Mouse (Mus musculus) hindbrain, embryonic 14.5 days (tissue): ENCODE results near the gene H2-Aa. TPM values are rescaled to one million over a fixed set of nuclear protein-coding genes. Genes with fewer than 3 reads are reported as not detected.

Source experiments
- ATAC-seq: fragments of 200-750 bp; cut with Nextera tagmentation; 2 replicates; pipeline ENCODE4 v1.8.0; 2017; ENCODE audit warnings: moderate number of reproducible peaks, mild to moderate bottlenecking, moderate TSS enrichment, moderate library complexity; ENCODE audit not compliant: low FRiP score
- DNase-seq: peaks from one replicate; pipeline ENCODE4 v3.0.0-alpha.2; 2015; ENCODE audit warnings: low spot score
- H3K27ac ChIP-seq: fragments of 300-500 bp; sonication (generic); 2 replicates; pipeline ENCODE4 v1.5.1; 2014; ENCODE audit warnings: mild to moderate bottlenecking, moderate library complexity
- H3K27me3 ChIP-seq: fragments of 300-500 bp; sonication (generic); 2 replicates; pipeline ENCODE4 v1.6.1; 2014; ENCODE audit warnings: mild to moderate bottlenecking, low read length, mixed read lengths; ENCODE audit not compliant: control insufficient read depth, insufficient read depth
- H3K36me3 ChIP-seq: fragments of 300-500 bp; sonication (generic); replicated peaks from 2 replicates; pipeline ENCODE4 v1.6.1; 2014; ENCODE audit not compliant: control insufficient read depth, insufficient read depth
- H3K4me1 ChIP-seq: fragments of 300-500 bp; sonication (generic); replicated peaks from 2 replicates; pipeline ENCODE4 v1.6.1; 2014; ENCODE audit warnings: antibody characterized with exemption, low read length, mixed read lengths; ENCODE audit not compliant: control insufficient read depth, insufficient read depth
- H3K4me2 ChIP-seq: fragments of 300-500 bp; sonication (generic); replicated peaks from 2 replicates; pipeline ENCODE4 v1.6.1; 2014; ENCODE audit warnings: mild to moderate bottlenecking, moderate library complexity
- H3K4me3 ChIP-seq: fragments of 300-500 bp; sonication (generic); replicated peaks from 2 replicates; pipeline ENCODE4 v1.5.1; 2014; ENCODE audit warnings: mild to moderate bottlenecking, low read length
- H3K9ac ChIP-seq: fragments of 300-500 bp; sonication (generic); 2 replicates; pipeline ENCODE4 v1.6.1; 2014
- H3K9me3 ChIP-seq: fragments of 300-500 bp; sonication (generic); 2 replicates; pipeline ENCODE4 v1.6.1; 2016; ENCODE audit warnings: low read length; ENCODE audit not compliant: control insufficient read depth
- WGBS: fragments of 180-500 bp; shearing (Covaris S2); extraction: QIAGEN DNeasy Blood & Tissue Kit; methylation state at CpG from one replicate; pipeline ENCODE4 v1.1.7; 2014; 5-methylcytosine and 5-hydroxymethylcytosine counted together
- polyA plus RNA-seq: library from polyadenylated mRNA; unstranded; fragments of >200 nt; fragmentation: Nextera tagmentation; extraction: Ambion mirVana; gene quantifications from 2 replicates; pipeline ENCODE4 v1.2.1, GENCODE M21; 2014

Gene H2-Aa
- polyA plus RNA-seq, 1 experiment from 2014 or later = 0.58 TPM

- H3K36me3 ChIP-seq = no peaks in the 10 kb centered on the region
- no peaks in the 10 kb centered on the region for H3K4me1 ChIP-seq
- WGBS = 82% methylated on average over 2 of the region's 2 CpGs
- ATAC-seq (no peak), DNase-seq (no peak)
- 0 out of 2 replicates have a peak, but pooled peaks cover 3% of the 10 kb centered on the region for H3K9me3 ChIP-seq
- no peak overlapping the region for H3K4me2 ChIP-seq
- H3K4me3 ChIP-seq = no peak overlapping the region
- H3K27ac ChIP-seq = no peak overlapping the region
- no peak overlapping the region for H3K9ac ChIP-seq
- H3K27me3 ChIP-seq = no peaks in the 10 kb centered on the region
Observed at GRCm38 (mm10) chr17:34270940-34271339, 16.7 kb downstream of the H2-Aa start.

- Histone ChIP-seq H3K27ac (no peak overlapping the region), H3K36me3 (no peaks in the 10 kb centered on the region)
Observed at GRCm38 (mm10) chr17:34270230-34270629, 17.4 kb downstream of the H2-Aa start.

GRCm38 (mm10) chr17:34269817-34270216, 17.8 kb downstream of the H2-Aa start:
- peaks cover 7% of the 10 kb centered on the region for H3K27me3 ChIP-seq
- no peaks in the 10 kb centered on the region for H3K9me3 ChIP-seq
- DNase-seq (no peak), ATAC-seq (no peak)
- H3K4me3 ChIP-seq = no peak overlapping the region
- H3K27ac ChIP-seq = no peak overlapping the region
- no peaks in the 10 kb centered on the region for H3K36me3 ChIP-seq
- WGBS = 77% methylated on average over 4 of the region's 4 CpGs
- H3K4me2 ChIP-seq = no peak overlapping the region
- H3K4me1 ChIP-seq = peaks cover 4% of the 10 kb centered on the region
- H3K9ac ChIP-seq = no peak overlapping the region

More at GRCm38 (mm10) chr17:34270230-34270629, 17.4 kb downstream of the H2-Aa start:
- Histone ChIP-seq H3K4me1 (no peaks in the 10 kb centered on the region), H3K9ac (no peak overlapping the region), H3K9me3 (no peaks in the 10 kb centered on the region), H3K4me3 (no peak overlapping the region), H3K4me2 (no peak overlapping the region), H3K27me3 (peaks cover 3% of the 10 kb centered on the region)
- DNase-seq (no peak), ATAC-seq (no peak)
- 88% methylated on average over 2 of the region's 2 CpGs for WGBS

DNA sequence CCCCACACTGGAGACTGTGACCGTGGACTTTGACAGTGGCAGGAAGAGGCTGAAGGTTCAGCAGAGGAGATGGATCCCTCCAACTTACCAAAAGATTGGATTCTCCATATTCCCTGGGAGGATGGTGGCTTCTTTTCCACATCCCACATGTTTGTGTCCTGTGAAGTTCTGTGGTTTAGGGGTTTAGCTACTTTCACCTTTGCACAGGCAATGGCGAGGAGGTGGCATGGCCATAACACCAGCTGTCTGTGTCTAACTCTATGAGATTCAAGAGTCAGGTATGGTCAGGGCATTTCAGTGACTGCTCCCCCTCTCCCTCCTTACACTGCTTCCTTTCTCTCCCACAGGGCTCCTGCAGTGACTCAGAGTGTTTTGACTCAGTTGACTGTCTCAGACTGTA, 18.9 kb downstream of the H2-Aa start:
- Histone ChIP-seq H3K4me3 (no peak overlapping the region), H3K27me3 (peaks cover 17% of the 10 kb centered on the region), H3K27ac (no peak overlapping the region), H3K9me3 (no peaks in the 10 kb centered on the region), H3K36me3 (no peaks in the 10 kb centered on the region), H3K9ac (no peak overlapping the region), H3K4me1 (peaks cover 14% of the 10 kb centered on the region), H3K4me2 (no peak overlapping the region)
- no peak for ATAC-seq
- WGBS = 96% methylated on average over 2 of the region's 2 CpGs
- no peak for DNase-seq

DNA sequence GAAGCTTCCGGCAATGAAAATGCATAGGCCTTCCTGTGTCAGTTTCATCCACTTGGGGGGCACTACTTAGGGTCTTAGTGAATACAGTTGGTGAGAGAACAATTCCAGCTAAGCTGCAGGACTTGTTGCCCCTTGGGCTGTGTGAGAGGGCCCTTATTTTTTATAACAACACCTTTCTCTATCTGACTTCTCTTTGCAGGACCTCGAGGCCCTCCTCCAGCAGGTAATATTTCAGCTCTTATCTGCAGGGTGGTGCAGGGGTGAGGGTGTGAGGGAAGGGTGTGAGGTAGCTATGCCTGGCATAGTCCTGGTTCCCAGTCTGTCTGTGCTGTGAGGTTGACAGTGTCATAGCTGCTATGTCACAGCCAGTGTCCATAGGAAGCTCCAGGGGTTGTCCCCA, 19.4 kb downstream of the H2-Aa start:
- H3K9me3 ChIP-seq = no peaks in the 10 kb centered on the region
- no peak for ATAC-seq
- WGBS = 93% methylated on average over 2 of the region's 2 CpGs
- H3K4me3 ChIP-seq = no peak overlapping the region
- H3K4me2 ChIP-seq = no peak overlapping the region
- H3K27me3 ChIP-seq = peaks cover 22% of the 10 kb centered on the region
- DNase-seq = no peak
- no peak overlapping the region for H3K9ac ChIP-seq
- peaks cover 19% of the 10 kb centered on the region for H3K4me1 ChIP-seq
- no peak overlapping the region for H3K27ac ChIP-seq
- no peaks in the 10 kb centered on the region for H3K36me3 ChIP-seq

DNA sequence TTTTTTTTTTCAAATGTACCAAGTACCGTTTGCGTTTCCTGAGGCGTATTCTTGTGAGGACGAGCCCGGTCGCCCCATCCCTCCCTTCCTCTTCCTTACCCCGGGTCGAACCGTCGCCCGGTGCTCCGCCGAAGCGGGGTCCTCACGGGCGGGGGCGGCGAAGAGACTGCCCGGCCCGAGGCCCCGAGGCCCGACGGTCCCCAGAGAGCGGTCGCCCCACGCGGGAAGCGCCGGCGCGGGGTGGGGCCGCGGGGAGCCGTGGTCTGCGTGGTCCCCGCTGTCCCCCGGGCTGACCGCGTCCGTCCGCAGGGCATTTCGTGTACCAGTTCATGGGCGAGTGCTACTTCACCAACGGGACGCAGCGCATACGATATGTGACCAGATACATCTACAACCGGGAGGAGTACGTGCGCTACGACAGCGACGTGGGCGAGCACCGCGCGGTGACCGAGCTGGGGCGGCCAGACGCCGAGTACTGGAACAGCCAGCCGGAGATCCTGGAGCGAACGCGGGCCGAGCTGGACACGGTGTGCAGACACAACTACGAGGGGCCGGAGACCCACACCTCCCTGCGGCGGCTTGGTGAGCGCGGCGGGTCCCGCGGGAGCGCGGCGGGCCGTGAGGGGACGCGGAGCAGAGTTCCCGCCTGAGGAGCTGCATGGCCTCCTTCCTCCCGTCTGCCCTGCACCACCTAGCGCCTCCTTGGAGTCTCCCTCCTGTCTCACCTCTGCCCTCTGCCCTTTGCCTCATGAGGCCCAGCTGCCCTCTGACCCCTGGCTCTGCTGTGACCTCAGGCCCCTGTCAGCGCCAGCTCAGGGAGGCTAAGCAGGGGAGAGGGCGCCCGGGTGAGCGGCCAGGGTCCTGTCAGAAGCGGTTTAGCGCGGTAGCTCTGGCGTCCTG, 22.9 kb downstream of the H2-Aa start:
- Histone ChIP-seq H3K36me3 (no peaks in the 10 kb centered on the region), H3K4me2 (peak overlapping the region; percentile 97), H3K27me3 (peaks cover 29% of the 10 kb centered on the region), H3K4me3 (peak overlapping the region; percentile 46), H3K9ac (peak overlapping the region; percentile 56), H3K27ac (no peak overlapping the region), H3K4me1 (peaks cover 22% of the 10 kb centered on the region), H3K9me3 (no peaks in the 10 kb centered on the region)
- WGBS = under 1% methylated on average over 91 of the region's 93 CpGs
- ATAC-seq = 0 out of 2 replicates have a peak, but pooled peaks have one; percentile 18
- DNase-seq = no peak

DNA sequence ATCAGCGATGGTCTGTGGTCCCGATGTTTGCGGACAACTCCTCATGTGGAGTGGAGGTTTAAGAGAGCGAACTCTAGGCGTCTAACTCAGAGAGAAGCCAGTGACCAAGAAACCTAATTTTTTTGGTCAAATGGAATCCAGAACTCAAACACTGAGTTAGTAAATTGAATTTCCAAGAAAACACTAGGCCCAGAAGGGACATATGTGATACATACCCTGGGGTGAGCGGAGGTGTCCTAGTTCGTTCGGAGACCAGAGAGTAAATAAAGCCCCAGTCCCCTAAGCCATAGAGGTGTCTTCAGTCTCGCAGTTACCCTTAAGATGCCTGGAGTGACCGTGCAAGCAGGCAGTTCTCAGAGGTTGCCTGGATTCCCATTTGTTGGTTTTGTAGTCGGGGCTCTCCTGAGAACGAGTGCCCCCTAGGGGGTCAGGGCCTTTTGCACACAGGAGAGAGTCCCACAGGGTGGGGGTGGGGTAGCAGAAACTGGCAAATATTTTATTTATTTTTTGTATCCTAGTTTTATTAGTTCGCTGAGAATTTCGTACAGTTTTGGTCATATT, 23.7 kb downstream of the H2-Aa start:
- H3K36me3 ChIP-seq = no peaks in the 10 kb centered on the region
- 0 out of 2 replicates have a peak overlapping the region, but pooled peaks have one; percentile 16 for H3K9ac ChIP-seq
- WGBS = 2% methylated on average over 14 of the region's 14 CpGs
- DNase-seq (no peak), ATAC-seq (no peak)
- peaks cover 22% of the 10 kb centered on the region for H3K4me1 ChIP-seq
- H3K27me3 ChIP-seq = peaks cover 29% of the 10 kb centered on the region
- H3K9me3 ChIP-seq = no peaks in the 10 kb centered on the region
- H3K4me3 ChIP-seq = peak overlapping the region; percentile 46
- H3K4me2 ChIP-seq = peak overlapping the region; percentile 97
- no peak overlapping the region for H3K27ac ChIP-seq

DNA sequence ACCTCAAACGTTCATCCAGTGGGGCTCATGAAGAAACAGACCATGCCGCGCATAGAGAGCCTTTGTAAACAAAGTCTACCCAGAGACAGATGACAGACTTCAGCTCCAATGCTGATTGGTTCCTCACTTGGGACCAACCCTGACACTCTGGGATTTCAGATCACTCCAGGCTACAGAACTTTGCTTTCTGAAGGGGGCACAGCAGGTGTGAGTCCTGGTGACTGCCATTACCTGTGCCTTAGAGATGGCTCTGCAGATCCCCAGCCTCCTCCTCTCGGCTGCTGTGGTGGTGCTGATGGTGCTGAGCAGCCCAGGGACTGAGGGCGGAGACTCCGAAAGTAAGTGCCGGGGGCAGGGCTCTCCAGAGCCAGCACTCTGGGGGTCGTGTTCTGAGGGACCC, 24.6 kb downstream of the H2-Aa start:
- peak; percentile 96 for DNase-seq
- Histone ChIP-seq H3K27ac (no peak overlapping the region), H3K36me3 (no peaks in the 10 kb centered on the region), H3K4me3 (peak overlapping the region; percentile 46), H3K9me3 (no peaks in the 10 kb centered on the region), H3K9ac (peak overlapping the region; percentile 16; the same call in 1 of the 2 replicates), H3K4me2 (peak overlapping the region; percentile 97), H3K4me1 (peaks cover 22% of the 10 kb centered on the region), H3K27me3 (peaks cover 29% of the 10 kb centered on the region)
- peak; percentile 78 for ATAC-seq
- WGBS = 2% methylated on average over 8 of the region's 8 CpGs

- H3K4me2 ChIP-seq = no peak overlapping the region
- peaks cover 29% of the 10 kb centered on the region for H3K27me3 ChIP-seq
- WGBS = 25% methylated on average over 4 of the region's 4 CpGs
- peak; percentile 77 for ATAC-seq
- H3K9me3 ChIP-seq = no peaks in the 10 kb centered on the region
- no peaks in the 10 kb centered on the region for H3K36me3 ChIP-seq
- peak; percentile 96 for DNase-seq
- H3K27ac ChIP-seq = no peak overlapping the region
- H3K4me3 ChIP-seq = no peak overlapping the region
- peaks cover 22% of the 10 kb centered on the region for H3K4me1 ChIP-seq
- H3K9ac ChIP-seq = no peak overlapping the region
Observed at GRCm38 (mm10) chr17:34261502-34261901, 26.1 kb downstream of the H2-Aa start.
